Mouse (Mus musculus): ENCODE results near the gene Nxnl1.
A peak's percentile ranks its signal among the peaks of the same experiment; 100 is the strongest.

DNA sequence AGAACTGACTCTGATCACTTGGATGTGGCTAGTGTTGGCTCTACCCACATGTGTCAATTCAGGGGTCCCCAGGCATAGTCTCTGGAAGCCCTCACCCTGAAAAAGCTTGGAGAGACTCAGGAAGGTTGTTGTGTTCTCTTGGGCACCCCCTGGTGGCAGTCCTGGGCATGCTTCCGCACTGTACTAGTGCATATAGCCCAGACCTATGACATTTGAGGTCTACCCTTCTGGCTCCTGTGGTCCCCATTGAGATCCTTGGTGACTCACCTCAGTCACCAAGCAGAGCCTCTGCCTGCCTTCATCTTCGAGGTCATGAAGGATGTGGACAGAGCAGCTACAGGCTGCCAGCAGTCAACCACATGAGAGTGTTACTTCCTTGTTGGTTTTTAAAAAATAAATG lies 20.5 kb upstream of the Nxnl1 start:
- TF ChIP-seq POLR2A (IDR thresholded peaks at IDR 0.05; ENCODE audit: extremely low read depth, insufficient read depth, low read length): no peak
- peak; percentile 81 for TF ChIP-seq CTCF (IDR thresholded peaks at IDR 0.05; ENCODE audit: low read depth, low read length)
